Mouse (Mus musculus) heart, postnatal 0 days (tissue): ENCODE data around the gene Mcts2. TPM values are rescaled to one million over a fixed set of nuclear protein-coding genes. Genes with fewer than 3 reads are reported as not detected.

Experiments
- ATAC-seq: fragments of 200-750 bp; cut with Nextera tagmentation; 2 replicates; pipeline ENCODE4 v1.8.0; 2017; ENCODE audit warnings: low read depth, moderate number of reproducible peaks, moderate library complexity; ENCODE audit not compliant: insufficient read depth
- DNase-seq: peaks from one replicate; pipeline ENCODE4 v3.0.0-alpha.2; 2016; ENCODE audit warnings: low spot score
- H3K27ac ChIP-seq: fragments of 300-500 bp; sonication (generic); 2 replicates; pipeline ENCODE4 v1.5.1; 2014; ENCODE audit warnings: low read depth, mild to moderate bottlenecking
- H3K27me3 ChIP-seq: fragments of 300-500 bp; sonication (generic); 2 replicates; pipeline ENCODE4 v1.6.1; 2014; ENCODE audit warnings: low read length, mixed read lengths; ENCODE audit not compliant: control insufficient read depth, insufficient read depth
- H3K36me3 ChIP-seq: fragments of 300-500 bp; sonication (generic); replicated peaks from 2 replicates; pipeline ENCODE4 v1.6.1; 2014; ENCODE audit warnings: low read length, mixed read lengths; ENCODE audit not compliant: control insufficient read depth, insufficient read depth
- H3K4me1 ChIP-seq: fragments of 300-500 bp; sonication (generic); 2 replicates; pipeline ENCODE4 v1.6.1; 2014; ENCODE audit warnings: antibody characterized with exemption; ENCODE audit not compliant: control insufficient read depth, insufficient read depth
- H3K4me2 ChIP-seq: fragments of 300-500 bp; sonication (generic); 2 replicates; pipeline ENCODE4 v1.6.1; 2014; ENCODE audit warnings: low read depth, mild to moderate bottlenecking, low read length, moderate library complexity
- H3K4me3 ChIP-seq: fragments of 300-500 bp; sonication (generic); 2 replicates; pipeline ENCODE4 v1.5.1; 2014; ENCODE audit warnings: low read depth, low read length
- H3K9ac ChIP-seq: fragments of 300-500 bp; sonication (generic); replicated peaks from 2 replicates; pipeline ENCODE4 v1.6.1; 2014; ENCODE audit warnings: low read depth, low read length, mixed read lengths
- H3K9me3 ChIP-seq: fragments of 300-500 bp; sonication (generic); replicated peaks from 2 replicates; pipeline ENCODE4 v1.6.1; 2016; ENCODE audit warnings: low read length; ENCODE audit not compliant: control insufficient read depth
- CTCF ChIP-seq: IDR thresholded peaks from 2 replicates; pipeline ENCODE4 v1.5.1; 2016; ENCODE audit warnings: antibody characterized with exemption, control low read depth, low read depth
- EP300 ChIP-seq: IDR thresholded peaks from 2 replicates; pipeline ENCODE4 v1.6.1; 2016; ENCODE audit warnings: antibody characterized with exemption, low read depth
- WGBS: fragments of 180-500 bp; shearing (Covaris S2); extraction: QIAGEN DNeasy Blood & Tissue Kit; methylation state at CpG from one replicate; pipeline ENCODE4 v1.1.7; 2014; 5-methylcytosine and 5-hydroxymethylcytosine counted together
- polyA plus RNA-seq: library from polyadenylated mRNA; unstranded; fragments of >200 nt; fragmentation: Nextera tagmentation; extraction: Ambion mirVana; gene quantifications from 2 replicates; pipeline ENCODE4 v1.2.1, GENCODE M21; 2015
- total RNA-seq: library from RNA; depleted of rRNA; stranded (reverse); fragments of >200 nt; gene quantifications from 2 replicates; pipeline ENCODE4 v1.2.3, GENCODE M21; 2014; ENCODE audit warnings: low replicate concordance

Gene Mcts2
- total and polyA plus RNA-seq, 2 experiments from 2014 or later: 6.5 to 31.6 TPM

GRCm38 (mm10) chr2:152700138-152700537 is 13.3 kb downstream of the Mcts2 start:
- Histone ChIP-seq H3K9me3 (no peaks in the 10 kb centered on the region), H3K36me3 (peaks cover 79% of the 10 kb centered on the region), H3K4me2 (no peak overlapping the region), H3K27ac (no peak overlapping the region), H3K4me3 (no peak overlapping the region), H3K9ac (no peak overlapping the region), H3K27me3 (no peaks in the 10 kb centered on the region), H3K4me1 (no peaks in the 10 kb centered on the region)
- no peak for DNase-seq
- no peak for ATAC-seq
- 93% methylated on average over 10 of the region's 10 CpGs for WGBS
- TF ChIP-seq CTCF (no peak), EP300 (no peak)

- Histone ChIP-seq H3K9ac (no peak overlapping the region), H3K4me2 (no peak overlapping the region), H3K4me1 (no peaks in the 10 kb centered on the region), H3K36me3 (peaks cover 80% of the 10 kb centered on the region), H3K27ac (no peak overlapping the region), H3K27me3 (no peaks in the 10 kb centered on the region), H3K9me3 (no peaks in the 10 kb centered on the region), H3K4me3 (no peak overlapping the region)
- DNase-seq: no peak
- WGBS: 89% methylated on average over 8 of the region's 8 CpGs
- TF ChIP-seq EP300: no peak
- no peak for TF ChIP-seq CTCF
- ATAC-seq: no peak
Observed at GRCm38 (mm10) chr2:152700725-152701124, 13.9 kb downstream of the Mcts2 start.

DNA sequence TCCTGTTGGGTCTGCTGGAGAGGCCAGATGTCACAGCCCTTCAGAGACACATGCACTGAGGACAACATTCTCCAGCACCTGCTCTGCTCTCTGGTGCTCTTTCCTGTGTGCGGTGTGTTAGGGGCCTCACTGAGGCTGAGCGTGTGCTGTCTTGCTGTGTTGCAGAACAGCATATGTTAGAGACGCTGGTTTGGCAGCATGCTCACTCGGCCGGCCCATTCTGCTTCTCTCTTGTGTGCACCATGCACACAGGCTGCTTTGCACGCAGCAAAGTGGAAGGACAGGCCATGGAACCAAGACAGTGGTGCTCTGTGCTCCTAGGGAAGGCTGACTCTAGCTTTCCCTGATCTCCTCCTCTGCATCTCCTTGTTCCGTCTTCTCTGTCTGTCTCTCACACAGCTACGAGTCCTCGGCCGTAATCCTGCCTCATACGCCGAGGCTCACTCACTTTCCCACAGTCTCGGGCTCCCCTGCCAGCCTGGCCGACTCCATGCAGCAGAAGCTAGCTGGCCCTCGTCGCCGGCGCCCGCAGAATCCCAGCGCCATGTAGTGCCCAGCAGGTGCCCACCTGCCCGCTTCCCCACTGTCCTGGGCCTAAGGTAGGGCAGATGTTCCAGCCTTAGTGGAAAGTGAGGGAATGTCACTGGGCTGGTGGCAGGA is 16.9 kb downstream of the Mcts2 start:
- H3K27ac ChIP-seq: no peak overlapping the region
- ATAC-seq: no peak
- H3K9me3 ChIP-seq: no peaks in the 10 kb centered on the region
- no peak for TF ChIP-seq CTCF
- TF ChIP-seq EP300: no peak
- no peak overlapping the region for H3K4me2 ChIP-seq
- peaks cover 16% of the 10 kb centered on the region for H3K4me1 ChIP-seq
- 87% methylated on average over 21 of the region's 21 CpGs for WGBS
- H3K27me3 ChIP-seq: no peaks in the 10 kb centered on the region
- peaks cover 68% of the 10 kb centered on the region for H3K36me3 ChIP-seq
- H3K4me3 ChIP-seq: no peak overlapping the region
- DNase-seq: no peak
- no peak overlapping the region for H3K9ac ChIP-seq

- H3K36me3 ChIP-seq: peaks cover 66% of the 10 kb centered on the region
- no peak for ATAC-seq
- no peak overlapping the region for H3K4me2 ChIP-seq
- H3K4me3 ChIP-seq: no peak overlapping the region
- H3K9me3 ChIP-seq: no peaks in the 10 kb centered on the region
- peaks cover 16% of the 10 kb centered on the region for H3K4me1 ChIP-seq
- no peak overlapping the region for H3K9ac ChIP-seq
- H3K27ac ChIP-seq: no peak overlapping the region
- no peaks in the 10 kb centered on the region for H3K27me3 ChIP-seq
- 72% methylated on average over 5 of the region's 5 CpGs for WGBS
- TF ChIP-seq EP300 (no peak), CTCF (no peak)
- no peak for DNase-seq
Observed at GRCm38 (mm10) chr2:152704256-152704605, 17.4 kb downstream of the Mcts2 start.

DNA sequence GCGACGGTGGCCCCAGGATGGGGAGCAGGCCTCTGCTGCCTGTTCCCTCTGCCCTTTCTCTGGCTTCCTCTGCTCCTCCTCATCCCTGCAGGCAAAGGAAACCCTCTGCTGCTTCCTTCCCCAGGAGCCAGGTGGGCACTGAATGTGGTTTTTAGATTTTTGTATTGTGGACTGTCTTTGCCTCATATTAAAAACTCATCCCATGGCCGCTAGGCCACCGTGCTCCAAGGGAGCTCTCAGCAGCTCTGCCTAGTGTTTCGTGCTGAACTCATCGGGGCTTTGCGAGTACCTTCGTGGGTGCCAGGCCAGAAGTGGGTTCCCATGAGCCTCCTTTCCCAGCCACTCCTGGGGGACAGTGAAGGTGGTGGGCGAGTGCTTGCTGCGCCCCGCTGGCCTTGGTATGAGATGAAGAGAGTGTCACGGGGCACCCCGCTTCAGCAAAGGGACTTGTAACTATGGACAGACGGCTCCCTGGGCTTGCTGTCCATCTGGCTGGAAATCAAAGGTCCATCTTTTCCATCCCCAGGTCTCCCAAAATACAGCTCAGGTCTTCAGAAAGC is 18.1 kb downstream of the Mcts2 start:
- Histone ChIP-seq H3K9ac (no peak overlapping the region), H3K4me3 (no peak overlapping the region), H3K4me1 (peaks cover 16% of the 10 kb centered on the region), H3K4me2 (no peak overlapping the region), H3K36me3 (peaks cover 66% of the 10 kb centered on the region), H3K27me3 (no peaks in the 10 kb centered on the region), H3K9me3 (no peaks in the 10 kb centered on the region), H3K27ac (no peak overlapping the region)
- WGBS: 91% methylated on average over 14 of the region's 14 CpGs
- ATAC-seq (no peak), DNase-seq (no peak)
- no peak for TF ChIP-seq CTCF
